Mouse (Mus musculus) embryonic facial prominence, embryonic 13.5 days (tissue): ENCODE measurements around the gene Entpd6. TPM values are rescaled to one million over a fixed set of nuclear protein-coding genes. Genes with fewer than 3 reads are reported as not detected.
A peak's percentile ranks its signal among the peaks of the same experiment; 100 is the strongest.

ENCODE experiments used
- ATAC-seq: fragments of 200-750 bp; cut with Nextera tagmentation; 2 replicates; pipeline ENCODE4 v1.8.0; 2017; ENCODE audit warnings: low read depth; ENCODE audit not compliant: insufficient number of reproducible peaks, insufficient read depth, low FRiP score, low TSS enrichment
- H3K27ac ChIP-seq: fragments of 300-500 bp; sonication (generic); 2 replicates; pipeline ENCODE4 v1.5.1; 2015; ENCODE audit warnings: moderate library complexity, mild to moderate bottlenecking, inconsistent platforms
- H3K27me3 ChIP-seq: fragments of 300-500 bp; sonication (generic); 2 replicates; pipeline ENCODE4 v1.6.1; 2015; ENCODE audit warnings: mild to moderate bottlenecking, inconsistent platforms
- H3K36me3 ChIP-seq: fragments of 300-500 bp; sonication (generic); 2 replicates; pipeline ENCODE4 v1.6.1; 2015; ENCODE audit warnings: mild to moderate bottlenecking, inconsistent platforms
- H3K4me1 ChIP-seq: fragments of 300-500 bp; sonication (generic); 2 replicates; pipeline ENCODE4 v1.6.1; 2015; ENCODE audit warnings: inconsistent platforms
- H3K4me2 ChIP-seq: fragments of 300-500 bp; sonication (generic); 2 replicates; pipeline ENCODE4 v1.6.1; 2015; ENCODE audit warnings: moderate library complexity, mild to moderate bottlenecking, inconsistent platforms
- H3K4me3 ChIP-seq: fragments of 300-500 bp; sonication (generic); 2 replicates; pipeline ENCODE4 v1.5.1; 2015; ENCODE audit warnings: mild to moderate bottlenecking, inconsistent platforms
- H3K9ac ChIP-seq: fragments of 300-500 bp; sonication (generic); 2 replicates; pipeline ENCODE4 v1.6.1; 2015; ENCODE audit warnings: mild to moderate bottlenecking, inconsistent platforms
- H3K9me3 ChIP-seq: fragments of 300-500 bp; sonication (generic); 2 replicates; pipeline ENCODE4 v1.6.1; 2016; ENCODE audit warnings: inconsistent platforms
- WGBS: fragments of 180-500 bp; shearing (Covaris S2); methylation state at CpG from one replicate; pipeline ENCODE4 v1.1.7; 2015; ENCODE audit warnings: mixed read lengths; 5-methylcytosine and 5-hydroxymethylcytosine counted together
- polyA plus RNA-seq: library from polyadenylated mRNA; unstranded; fragments of >200 nt; fragmentation: Nextera tagmentation; extraction: Ambion mirVana; gene quantifications from 2 replicates; pipeline ENCODE4 v1.2.1, GENCODE M21; 2015

The Entpd6 gene
- 29.2 and 29.5 TPM in 2 replicates for polyA plus RNA-seq

DNA sequence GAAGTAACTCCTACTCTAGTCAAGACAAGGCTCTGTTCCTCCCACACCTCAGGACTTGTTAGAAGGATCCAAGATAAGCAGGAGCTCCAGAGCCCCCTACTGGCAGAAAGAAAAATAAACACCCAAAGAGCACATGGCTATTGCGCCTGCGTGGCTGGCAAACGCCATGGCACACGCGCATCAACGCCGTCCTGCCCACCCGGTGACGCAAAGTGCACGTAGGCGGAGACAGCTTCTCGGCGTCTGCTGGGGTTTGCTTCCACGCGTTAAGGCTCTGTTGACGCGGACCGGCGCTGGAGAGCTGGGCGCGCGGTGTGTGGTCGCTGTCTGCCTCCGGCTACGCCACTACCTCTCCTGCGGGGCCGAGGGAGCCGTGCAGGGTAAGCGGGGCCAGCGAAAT is at the start of gene Entpd6:
Entpd6 (plus strand) TSS at position 189 of the 400 bp plus-strand sequence.
- H3K4me1 ChIP-seq, result peaks cover 10% of the 10 kb centered on the region
- H3K36me3 ChIP-seq, result peaks cover 16% of the 10 kb centered on the region
- H3K4me3 ChIP-seq, result peak within 1 kb of the TSS; percentile 78
- ATAC-seq, result peak; percentile 93
- no peaks in the 10 kb centered on the region for H3K9me3 ChIP-seq
- peak within 1 kb of the TSS; percentile 86 for H3K9ac ChIP-seq
- under 1% methylated on average over 30 of the region's 30 CpGs for WGBS
- peaks cover 11% of the 10 kb centered on the region; the same call in 1 of the 2 replicates for H3K27me3 ChIP-seq
- peak within 1 kb of the TSS; percentile 76 for H3K27ac ChIP-seq
- H3K4me2 ChIP-seq, result peak within 1 kb of the TSS; percentile 93

DNA sequence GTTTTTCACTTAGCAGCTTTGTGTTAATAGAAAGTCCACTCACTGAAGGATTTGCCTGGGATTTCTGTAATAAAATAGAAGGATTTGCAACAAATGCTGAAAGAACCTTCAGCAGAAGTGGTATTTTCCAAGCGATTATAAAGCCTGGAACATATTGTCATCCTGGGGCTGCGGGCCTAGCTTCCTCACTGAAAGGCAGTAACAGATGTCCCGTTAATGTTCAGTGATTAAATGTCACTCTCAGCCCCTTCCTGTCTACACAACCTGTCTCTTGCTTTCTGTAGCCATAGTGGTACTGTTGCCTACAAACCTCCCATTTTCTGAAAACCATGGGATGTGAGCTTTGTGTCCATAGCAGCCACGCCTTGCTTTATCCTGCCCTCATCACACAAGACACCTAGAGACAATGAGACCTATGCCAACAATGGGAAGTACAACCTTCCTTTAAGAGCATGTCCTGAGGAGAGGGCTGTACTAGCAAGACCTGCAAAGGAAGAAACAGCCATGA is 36.6 kb upstream of the Entpd6 start:
- H3K4me1 ChIP-seq, result no peaks in the 10 kb centered on the region
- 73% methylated on average over 4 of the region's 4 CpGs for WGBS
- ATAC-seq, result no peak

DNA sequence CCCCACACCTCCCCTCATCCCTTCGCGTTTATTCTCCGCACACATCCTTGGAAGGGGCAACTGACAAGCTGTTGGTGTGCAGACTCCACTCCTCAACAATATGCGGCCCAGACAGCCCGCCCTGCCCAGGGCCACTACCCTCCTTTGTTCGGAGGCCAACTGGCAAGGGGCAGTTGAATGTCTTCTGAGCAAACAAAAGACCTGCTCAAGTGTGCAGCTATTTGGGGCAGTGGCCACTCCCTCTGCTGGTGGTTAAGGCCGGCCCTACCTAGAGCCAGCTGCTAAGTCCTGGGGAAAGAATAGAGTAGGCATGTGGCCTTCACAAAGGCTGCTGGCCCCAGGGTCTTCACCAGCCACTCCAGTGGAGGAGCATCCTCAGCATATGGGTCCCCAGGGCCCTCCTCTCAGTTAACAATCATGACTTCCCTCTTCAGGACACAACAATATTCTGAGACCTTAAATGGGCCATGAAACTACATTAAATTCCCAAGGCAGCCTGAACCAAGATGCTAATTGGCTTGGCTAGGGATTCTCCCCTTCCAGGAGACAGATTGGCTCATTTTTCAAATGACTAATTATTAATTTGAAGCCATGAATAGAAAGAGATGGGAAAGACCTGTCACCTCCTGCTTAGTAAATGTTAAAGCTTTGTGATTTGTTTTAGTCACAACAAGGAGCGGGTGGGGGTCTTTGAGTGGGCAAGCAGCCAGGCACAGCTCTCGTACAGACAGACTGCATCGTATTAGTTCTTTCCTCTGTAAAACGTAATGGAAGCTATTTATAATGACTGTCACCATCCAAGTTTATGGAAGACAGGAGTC is 12.9 kb upstream of the Entpd6 start:
- Histone ChIP-seq H3K4me1 (no peaks in the 10 kb centered on the region), H3K27me3 (no peaks in the 10 kb centered on the region), H3K9me3 (no peaks in the 10 kb centered on the region), H3K36me3 (no peaks in the 10 kb centered on the region), H3K9ac (no peak overlapping the region), H3K4me3 (no peak overlapping the region), H3K27ac (no peak overlapping the region), H3K4me2 (no peak overlapping the region)
- WGBS, result 56% methylated on average over 11 of the region's 11 CpGs
- no peak for ATAC-seq

More for the DNA sequence above, 36.6 kb upstream of the Entpd6 start:
- Histone ChIP-seq H3K27ac (no peak overlapping the region), H3K4me2 (no peak overlapping the region), H3K9me3 (no peaks in the 10 kb centered on the region), H3K27me3 (no peaks in the 10 kb centered on the region), H3K4me3 (no peak overlapping the region), H3K36me3 (no peaks in the 10 kb centered on the region), H3K9ac (no peak overlapping the region)

DNA sequence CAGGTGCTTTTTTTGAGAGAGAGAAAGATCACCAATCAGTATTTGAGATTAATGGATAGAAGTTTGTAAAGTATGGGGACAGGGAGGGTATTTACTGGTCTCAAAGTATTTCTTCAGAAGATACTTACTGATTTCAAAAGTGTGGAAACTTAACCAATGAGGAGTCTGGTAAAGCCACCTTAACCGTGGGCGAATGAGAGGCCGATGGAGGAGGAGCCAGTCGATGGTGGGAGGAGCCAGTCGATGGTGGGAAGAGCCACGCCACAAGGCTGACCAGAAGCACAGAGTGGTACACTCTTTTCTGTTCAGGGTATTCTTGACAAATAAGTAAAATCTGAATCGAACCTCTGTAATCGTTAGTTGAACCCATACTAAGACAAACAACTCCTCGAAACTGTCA is 11.0 kb upstream of the Entpd6 start:
- no peak overlapping the region for H3K27ac ChIP-seq
- H3K4me2 ChIP-seq, result no peak overlapping the region
- 81% methylated on average over 9 of the region's 9 CpGs for WGBS
- no peak overlapping the region for H3K9ac ChIP-seq
- H3K4me1 ChIP-seq, result no peaks in the 10 kb centered on the region
- H3K36me3 ChIP-seq, result no peaks in the 10 kb centered on the region
- no peak for ATAC-seq
- H3K27me3 ChIP-seq, result no peaks in the 10 kb centered on the region
- H3K4me3 ChIP-seq, result no peak overlapping the region
- no peaks in the 10 kb centered on the region for H3K9me3 ChIP-seq

DNA sequence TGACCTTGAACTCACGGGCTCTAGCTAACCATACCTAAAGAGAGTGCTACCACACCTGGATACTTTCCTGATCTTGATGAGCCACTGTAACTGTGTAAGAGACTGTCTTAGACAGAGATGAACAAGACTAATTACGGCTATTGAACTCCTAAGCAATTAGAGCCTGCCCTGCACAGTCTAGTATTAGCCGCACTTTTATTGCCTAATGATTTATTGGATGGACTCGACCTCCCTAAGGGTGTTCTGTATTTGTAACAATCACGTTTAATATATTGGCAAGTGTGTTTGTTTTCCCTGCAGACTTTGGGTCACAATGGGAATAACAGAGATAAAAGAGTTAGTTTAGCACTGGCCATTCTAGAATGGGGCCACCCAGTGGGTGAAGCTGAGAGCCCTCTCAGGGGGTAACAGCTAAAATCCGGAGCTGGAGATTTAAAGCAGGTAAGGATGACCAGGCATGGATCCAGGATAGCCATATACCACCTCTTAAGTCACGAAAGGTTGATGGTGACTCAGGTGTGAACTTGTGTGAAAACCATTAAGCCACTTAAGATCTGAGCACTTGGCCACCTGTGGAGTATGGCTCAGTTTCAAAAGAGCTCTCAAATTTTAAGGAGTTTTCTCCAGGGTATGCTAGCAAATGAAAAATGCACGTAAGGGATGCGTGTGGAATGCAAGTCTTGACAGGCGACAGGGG is 8.5 kb upstream of the Entpd6 start:
- Histone ChIP-seq H3K9ac (no peak overlapping the region), H3K4me3 (no peak overlapping the region), H3K9me3 (no peaks in the 10 kb centered on the region), H3K27me3 (no peaks in the 10 kb centered on the region), H3K36me3 (no peaks in the 10 kb centered on the region), H3K27ac (no peak overlapping the region), H3K4me2 (no peak overlapping the region), H3K4me1 (no peaks in the 10 kb centered on the region)
- ATAC-seq, result no peak
- 64% methylated on average over 10 of the region's 10 CpGs for WGBS

DNA sequence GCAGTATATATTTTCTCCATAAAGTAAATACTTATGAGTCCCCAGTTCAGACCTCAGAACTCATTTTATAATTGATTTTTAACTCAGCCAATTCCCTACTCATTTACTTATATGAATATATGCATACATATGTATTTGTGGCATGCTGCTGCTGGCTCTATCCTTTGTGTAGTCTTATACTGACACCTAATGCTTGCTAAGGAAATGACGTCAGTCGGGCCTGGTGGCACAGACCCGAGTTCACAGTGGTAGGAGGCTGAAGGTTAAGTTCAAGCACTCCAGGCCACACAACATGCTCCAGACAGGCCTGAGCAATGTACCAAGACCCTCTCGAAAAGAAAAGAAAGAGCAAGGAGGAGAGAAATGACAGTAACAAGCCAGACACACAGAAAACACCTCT is 7.4 kb upstream of the Entpd6 start:
- H3K27ac ChIP-seq, result no peak overlapping the region
- H3K4me3 ChIP-seq, result no peak overlapping the region
- H3K4me2 ChIP-seq, result no peak overlapping the region
- 60% methylated on average over 4 of the region's 4 CpGs for WGBS
- H3K36me3 ChIP-seq, result no peaks in the 10 kb centered on the region
- ATAC-seq, result no peak
- no peaks in the 10 kb centered on the region for H3K9me3 ChIP-seq
- H3K4me1 ChIP-seq, result no peaks in the 10 kb centered on the region
- H3K27me3 ChIP-seq, result peaks cover 7% of the 10 kb centered on the region; the same call in 1 of the 2 replicates
- no peak overlapping the region for H3K9ac ChIP-seq

DNA sequence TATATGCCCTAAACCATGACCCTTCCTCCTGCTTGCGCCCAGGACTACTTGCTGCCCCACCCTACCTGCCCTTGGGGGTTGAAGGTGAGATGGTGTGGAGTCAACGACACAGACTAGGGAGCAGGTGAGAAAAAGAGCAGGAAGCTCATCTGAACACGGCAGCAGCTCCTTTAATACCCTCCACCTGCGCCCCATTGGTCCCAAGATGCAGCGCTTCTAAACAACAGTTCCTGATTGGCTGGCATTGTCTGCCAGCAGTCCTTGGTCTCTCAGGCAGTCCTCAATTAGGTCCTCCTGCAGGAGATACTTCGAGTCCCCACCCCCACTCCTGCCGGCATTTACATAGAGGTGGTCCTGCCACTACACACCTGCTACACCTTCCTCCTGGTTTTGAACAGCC is 3.8 kb upstream of the Entpd6 start:
- Histone ChIP-seq H3K9ac (no peak overlapping the region), H3K4me1 (peaks cover 7% of the 10 kb centered on the region), H3K27ac (no peak overlapping the region), H3K4me3 (no peak overlapping the region), H3K4me2 (no peak overlapping the region), H3K9me3 (no peaks in the 10 kb centered on the region), H3K27me3 (peaks cover 11% of the 10 kb centered on the region; the same call in 1 of the 2 replicates), H3K36me3 (no peaks in the 10 kb centered on the region)
- no peak for ATAC-seq
- 76% methylated on average over 7 of the region's 7 CpGs for WGBS

DNA sequence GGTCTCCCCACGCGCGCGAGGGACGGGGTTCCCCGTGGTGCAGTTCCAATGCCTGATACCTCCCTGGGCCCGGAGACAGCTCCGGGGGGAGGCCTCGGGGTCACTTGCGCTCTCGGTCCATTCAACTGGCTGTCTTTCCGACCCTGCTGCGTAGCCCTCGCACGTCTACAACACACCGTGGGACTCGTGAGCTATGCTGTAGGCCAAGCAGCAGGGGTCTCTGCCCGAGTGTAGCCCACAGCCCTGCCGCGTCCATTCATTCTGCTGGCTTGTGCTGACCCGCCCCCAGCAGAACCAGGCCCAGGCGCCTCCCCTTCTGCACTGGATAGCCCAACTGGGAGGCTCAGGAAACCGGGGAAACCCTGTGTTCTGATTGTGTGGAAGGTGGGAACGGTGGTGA is 441 bp downstream of the Entpd6 start:
- Histone ChIP-seq H3K9me3 (no peaks in the 10 kb centered on the region), H3K4me3 (peak overlapping the region; percentile 78), H3K36me3 (peaks cover 18% of the 10 kb centered on the region), H3K4me2 (peak overlapping the region; percentile 93), H3K9ac (peak overlapping the region; percentile 86), H3K27ac (peak overlapping the region; percentile 76), H3K4me1 (peaks cover 10% of the 10 kb centered on the region), H3K27me3 (peaks cover 11% of the 10 kb centered on the region; the same call in 1 of the 2 replicates)
- ATAC-seq, result peak; percentile 65
- 0% methylated on average over 22 of the region's 24 CpGs for WGBS

DNA sequence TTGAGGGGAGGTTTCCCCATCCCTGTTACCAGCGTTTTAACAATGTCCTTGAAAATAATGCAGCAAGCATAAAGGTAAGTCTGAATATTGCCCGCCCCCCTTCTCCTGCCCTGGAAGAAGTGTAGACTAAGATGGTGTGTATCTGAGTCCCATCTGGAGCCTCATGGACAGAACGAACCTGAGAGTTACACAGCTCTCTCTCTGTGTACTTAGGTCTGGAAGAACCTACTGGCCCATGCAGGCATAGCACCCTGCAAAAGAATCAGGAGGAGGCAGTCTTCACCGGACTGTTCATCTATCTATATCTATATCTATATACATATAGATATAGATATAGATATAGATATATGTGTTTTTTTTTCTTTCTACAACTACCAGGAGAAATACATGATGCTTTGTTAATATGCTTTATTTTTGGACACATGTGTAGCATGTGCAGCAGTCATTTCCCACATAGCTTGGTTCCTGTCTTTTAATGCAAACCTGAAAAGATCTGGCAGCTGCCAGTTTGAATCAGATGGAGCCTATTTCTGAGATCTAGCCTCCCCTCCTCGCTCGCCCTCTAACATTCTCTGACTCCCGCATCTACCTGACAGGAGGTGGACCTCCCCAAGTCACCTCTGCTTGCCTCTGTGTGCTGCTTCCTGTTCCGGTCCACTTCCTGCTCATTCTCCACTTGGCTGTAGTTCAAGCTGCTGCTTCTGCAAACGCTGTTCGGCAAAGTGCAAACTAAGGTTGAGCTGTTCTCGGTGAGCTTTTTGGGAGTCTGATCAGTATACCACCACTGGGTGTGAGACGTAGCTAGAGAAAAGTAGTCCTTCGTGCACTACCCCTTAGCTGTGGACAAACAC is 1.5 kb downstream of the Entpd6 start:
- Histone ChIP-seq H3K4me1 (peaks cover 10% of the 10 kb centered on the region), H3K36me3 (peaks cover 18% of the 10 kb centered on the region), H3K27me3 (peaks cover 11% of the 10 kb centered on the region; the same call in 1 of the 2 replicates), H3K9me3 (no peaks in the 10 kb centered on the region), H3K27ac (no peak overlapping the region), H3K4me3 (peak overlapping the region; percentile 78), H3K4me2 (peak overlapping the region; percentile 93), H3K9ac (peak overlapping the region; percentile 86)
- 78% methylated on average over 13 of the region's 13 CpGs for WGBS
- no peak for ATAC-seq

DNA sequence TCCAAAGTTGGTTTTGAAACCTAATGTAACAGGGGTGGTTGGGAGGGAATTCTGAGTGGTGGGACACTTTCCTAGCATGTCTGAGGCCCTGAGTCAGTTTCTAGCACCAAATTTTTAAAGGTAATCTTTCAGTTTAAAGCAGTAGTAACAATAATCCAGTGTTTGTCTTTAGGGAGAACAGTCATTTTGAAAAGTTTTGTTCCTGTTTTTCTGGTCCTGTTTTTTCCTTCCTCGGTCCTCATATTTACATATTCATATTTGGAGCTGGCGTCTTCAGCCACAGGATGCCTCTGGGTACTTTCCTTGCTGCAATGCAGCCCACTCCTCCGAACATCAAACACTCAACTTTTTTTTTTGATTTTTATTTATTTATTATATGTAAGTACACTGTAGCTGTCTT is 6.2 kb downstream of the Entpd6 start:
- no peak overlapping the region for H3K9ac ChIP-seq
- H3K4me3 ChIP-seq, result no peak overlapping the region
- H3K9me3 ChIP-seq, result no peaks in the 10 kb centered on the region
- no peak overlapping the region for H3K27ac ChIP-seq
- no peaks in the 10 kb centered on the region for H3K27me3 ChIP-seq
- H3K36me3 ChIP-seq, result peaks cover 57% of the 10 kb centered on the region
- ATAC-seq, result no peak
- 89% methylated on average over 3 of the region's 3 CpGs for WGBS
- no peak overlapping the region for H3K4me2 ChIP-seq
- H3K4me1 ChIP-seq, result peaks cover 2% of the 10 kb centered on the region

DNA sequence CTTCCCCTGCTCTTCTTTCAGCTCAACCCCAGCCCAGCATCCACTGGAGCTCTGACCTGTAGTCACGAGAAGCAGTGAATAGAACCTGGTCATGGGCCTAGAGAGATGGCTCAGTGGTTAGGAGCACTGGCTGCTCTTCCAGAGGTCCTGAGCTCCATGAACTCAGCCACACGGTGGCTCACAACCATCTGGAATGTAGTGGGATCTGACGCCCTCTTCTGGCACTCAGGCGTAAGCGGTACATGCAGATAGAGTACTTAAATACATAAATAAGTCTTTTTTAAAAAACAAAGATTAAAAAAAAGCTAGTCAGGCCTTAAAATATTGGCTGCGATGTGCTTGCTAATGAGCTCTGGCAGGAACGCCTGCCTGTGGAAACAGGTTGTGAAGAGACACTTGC is 12.6 kb downstream of the Entpd6 start:
- Histone ChIP-seq H3K4me2 (no peak overlapping the region), H3K9ac (no peak overlapping the region), H3K27me3 (no peaks in the 10 kb centered on the region), H3K36me3 (peaks cover 78% of the 10 kb centered on the region), H3K4me1 (no peaks in the 10 kb centered on the region), H3K9me3 (no peaks in the 10 kb centered on the region), H3K27ac (no peak overlapping the region), H3K4me3 (no peak overlapping the region)
- no peak for ATAC-seq
- 87% methylated on average over 7 of the region's 7 CpGs for WGBS
